Mouse (Mus musculus) liver, postnatal 0 days (tissue): ENCODE data around the gene Zfp865.

ENCODE experiments used
- CTCF ChIP-seq: sonication (generic); IDR thresholded peaks from 2 replicates; pipeline ENCODE4 v1.5.1; 2016; ENCODE audit warnings: antibody characterized with exemption, low read depth
- EP300 ChIP-seq: IDR thresholded peaks from 2 replicates; pipeline ENCODE4 v1.6.1; 2016; ENCODE audit warnings: antibody characterized with exemption, low read depth, mild to moderate bottlenecking

GRCm38 (mm10) chr7:5008229-5008628 lies 11.9 kb upstream of the Zfp865 start:
- TF ChIP-seq EP300 (no peak), CTCF (0 out of 2 replicates have a peak, but pooled peaks have one; percentile 9)
